Mouse (Mus musculus): Measurements from ENCODE around the gene Gpd2. TPM values are rescaled to one million over a fixed set of nuclear protein-coding genes. Genes with fewer than 3 reads are reported as not detected.

The Gpd2 gene
- total and polyA plus RNA-seq, 3 experiments, result 6.2 to 42.0 (median 33.3) TPM

DNA sequence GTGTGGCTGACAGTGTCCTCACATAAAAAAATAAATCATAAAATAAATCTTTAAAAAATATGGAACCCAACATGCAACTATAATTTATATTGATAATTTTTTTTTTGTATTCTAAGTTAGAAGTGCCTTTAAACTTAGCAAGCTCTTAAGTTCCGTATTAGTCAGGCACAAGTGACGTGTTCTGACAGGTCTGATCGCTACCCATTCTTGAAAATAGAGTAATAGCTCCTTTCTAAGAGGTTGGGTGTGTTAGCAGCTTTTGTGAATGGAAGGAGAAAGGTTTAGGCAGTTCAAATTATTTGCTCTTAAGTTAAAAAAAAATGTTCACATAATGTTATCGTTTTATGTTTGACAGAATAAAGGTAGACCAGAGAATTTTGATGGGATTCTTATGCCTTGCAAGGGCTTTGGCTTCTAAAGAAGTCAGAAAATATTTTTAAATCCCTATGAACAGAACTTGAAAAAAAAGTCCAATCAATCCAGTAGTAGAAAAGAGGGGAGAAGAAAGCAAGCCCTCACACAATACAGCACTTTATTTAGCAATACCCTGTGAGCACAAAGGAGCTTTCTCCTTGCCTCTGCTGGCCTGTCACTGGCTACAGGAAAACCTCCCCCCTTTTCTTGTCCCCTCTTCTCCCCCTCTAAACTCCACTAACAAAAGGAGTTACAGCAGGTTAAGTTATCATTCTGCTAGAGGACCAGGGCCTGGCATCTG lies 29.4 kb downstream of the Gpd2 start:
- no peak for TF ChIP-seq POLR2AphosphoS5 (IDR thresholded peaks at IDR 0.05; ENCODE audit: insufficient replicate concordance, low read depth, low read length)
- TF ChIP-seq GATA1 (IDR thresholded peaks at IDR 0.05; ENCODE audit: borderline replicate concordance, low read length), result no peak
- no peak for TF ChIP-seq CTCF (IDR thresholded peaks at IDR 0.05; ENCODE audit: low read depth, low read length)
- TF ChIP-seq TAL1 (conservative IDR thresholded peaks at IDR 0.05; ENCODE audit: low read depth, low read length), result no peak
- TF ChIP-seq GATA2 (IDR thresholded peaks at IDR 0.05; ENCODE audit: borderline replicate concordance, low read depth, low read length), result no peak
- ATAC-seq (ENCODE audit: extremely low read depth, insufficient number of reproducible peaks, low FRiP score, poor library complexity, severe bottlenecking), result no peak

DNA sequence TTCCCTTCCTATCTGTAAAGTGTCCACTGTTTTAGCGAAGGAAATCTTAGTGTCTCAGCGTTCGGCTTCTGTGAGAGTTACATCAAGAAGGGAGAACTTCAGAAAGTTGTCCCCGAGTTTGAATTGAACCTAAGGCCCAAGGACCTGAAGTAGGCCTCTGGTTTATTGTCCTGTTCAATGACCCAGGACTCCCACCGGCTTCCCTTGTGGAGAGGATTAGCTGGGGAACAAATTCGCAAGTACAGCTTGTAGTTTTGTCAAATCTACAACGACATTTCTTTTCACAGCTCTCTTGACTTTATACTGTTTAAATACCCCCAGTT lies 29.9 kb downstream of the Gpd2 start:
- TF ChIP-seq GATA1 (IDR thresholded peaks at IDR 0.05; ENCODE audit: borderline replicate concordance, low read length) (no peak), TAL1 (conservative IDR thresholded peaks at IDR 0.05; ENCODE audit: low read depth, low read length) (no peak), CTCF (IDR thresholded peaks at IDR 0.05; ENCODE audit: low read depth, low read length) (no peak), POLR2AphosphoS5 (IDR thresholded peaks at IDR 0.05; ENCODE audit: insufficient replicate concordance, low read depth, low read length) (no peak), GATA2 (IDR thresholded peaks at IDR 0.05; ENCODE audit: borderline replicate concordance, low read depth, low read length) (no peak)
- Histone ChIP-seq H3K4me1 (ENCODE audit: insufficient read depth, low read depth, low read length) (peaks cover 2% of the 10 kb centered on the region; the same call in 1 of the 2 replicates), H3K9me3 (replicated peaks) (no peaks in the 10 kb centered on the region), H3K27me3 (ENCODE audit: insufficient read depth, low read length) (no peaks in the 10 kb centered on the region), H3K4me3 (ENCODE audit: low read depth, low read length) (no peak overlapping the region), H3K36me3 (replicated peaks) (peaks cover 42% of the 10 kb centered on the region)
- ATAC-seq (ENCODE audit: extremely low read depth, insufficient number of reproducible peaks, low FRiP score, poor library complexity, severe bottlenecking) (no peak), DNase-seq (ENCODE audit: low spot score) (no peak)

More for the DNA sequence above, 29.4 kb downstream of the Gpd2 start:
- no peak for DNase-seq (ENCODE audit: low spot score)
- no peaks in the 10 kb centered on the region for H3K9me3 ChIP-seq (replicated peaks)
- no peaks in the 10 kb centered on the region for H3K27me3 ChIP-seq (ENCODE audit: insufficient read depth, low read length)
- H3K4me1 ChIP-seq (ENCODE audit: insufficient read depth, low read depth, low read length), result peaks cover 5% of the 10 kb centered on the region; the same call in 1 of the 2 replicates
- no peak overlapping the region for H3K4me3 ChIP-seq (ENCODE audit: low read depth, low read length)
- H3K36me3 ChIP-seq (replicated peaks), result peaks cover 40% of the 10 kb centered on the region

DNA sequence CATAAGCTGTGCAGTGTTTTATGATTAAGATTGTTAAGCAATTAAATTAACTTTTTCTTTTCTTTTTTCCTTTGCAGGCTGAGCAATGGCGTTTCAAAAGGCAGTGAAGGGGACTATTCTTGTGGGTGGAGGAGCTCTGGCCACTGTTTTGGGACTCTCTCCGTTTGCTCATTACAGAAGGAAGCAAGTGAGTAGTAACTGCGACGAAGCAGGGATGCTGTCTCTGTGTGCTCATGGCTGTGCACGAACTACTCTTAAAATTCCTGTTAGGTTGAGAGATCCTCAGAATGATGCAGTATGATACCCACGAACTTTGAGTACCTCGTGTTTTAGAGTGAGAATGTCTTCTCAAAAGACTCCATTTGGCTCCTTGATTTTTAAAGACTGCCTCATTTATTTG lies 30.5 kb downstream of the Gpd2 start:
- Histone ChIP-seq H3K4me3 (ENCODE audit: low read depth, low read length) (no peak overlapping the region), H3K4me1 (ENCODE audit: insufficient read depth, low read depth, low read length) (peaks cover 2% of the 10 kb centered on the region; the same call in 1 of the 2 replicates), H3K27me3 (ENCODE audit: insufficient read depth, low read length) (no peaks in the 10 kb centered on the region), H3K9me3 (replicated peaks) (no peaks in the 10 kb centered on the region), H3K36me3 (replicated peaks) (peaks cover 43% of the 10 kb centered on the region)
- TF ChIP-seq POLR2AphosphoS5 (IDR thresholded peaks at IDR 0.05; ENCODE audit: insufficient replicate concordance, low read depth, low read length) (no peak), GATA2 (IDR thresholded peaks at IDR 0.05; ENCODE audit: borderline replicate concordance, low read depth, low read length) (no peak), TAL1 (conservative IDR thresholded peaks at IDR 0.05; ENCODE audit: low read depth, low read length) (no peak)
- ATAC-seq (ENCODE audit: extremely low read depth, insufficient number of reproducible peaks, low FRiP score, poor library complexity, severe bottlenecking) (no peak), DNase-seq (ENCODE audit: low spot score) (no peak)

DNA sequence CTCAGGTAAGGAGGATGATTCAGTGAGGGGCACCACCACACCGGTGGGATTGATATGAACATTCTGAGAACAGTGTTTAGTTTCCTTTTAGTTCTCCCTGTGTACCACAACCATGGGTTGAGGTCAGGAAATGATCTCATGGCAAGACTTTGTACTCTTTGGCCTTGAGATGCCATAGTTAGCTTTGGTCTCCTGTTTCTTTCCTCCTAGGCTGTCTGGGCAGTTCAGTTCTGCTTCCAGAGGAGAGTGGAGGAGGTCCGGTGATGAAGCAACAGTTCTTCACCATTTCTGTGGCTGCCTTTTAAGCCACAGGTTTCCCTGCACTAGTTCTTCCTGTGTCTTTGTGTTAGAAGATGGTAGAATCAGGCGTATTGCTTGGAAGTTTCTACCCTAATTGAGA lies 31.4 kb downstream of the Gpd2 start:
- DNase-seq (ENCODE audit: low spot score) (no peak), ATAC-seq (ENCODE audit: extremely low read depth, insufficient number of reproducible peaks, low FRiP score, poor library complexity, severe bottlenecking) (no peak)

DNA sequence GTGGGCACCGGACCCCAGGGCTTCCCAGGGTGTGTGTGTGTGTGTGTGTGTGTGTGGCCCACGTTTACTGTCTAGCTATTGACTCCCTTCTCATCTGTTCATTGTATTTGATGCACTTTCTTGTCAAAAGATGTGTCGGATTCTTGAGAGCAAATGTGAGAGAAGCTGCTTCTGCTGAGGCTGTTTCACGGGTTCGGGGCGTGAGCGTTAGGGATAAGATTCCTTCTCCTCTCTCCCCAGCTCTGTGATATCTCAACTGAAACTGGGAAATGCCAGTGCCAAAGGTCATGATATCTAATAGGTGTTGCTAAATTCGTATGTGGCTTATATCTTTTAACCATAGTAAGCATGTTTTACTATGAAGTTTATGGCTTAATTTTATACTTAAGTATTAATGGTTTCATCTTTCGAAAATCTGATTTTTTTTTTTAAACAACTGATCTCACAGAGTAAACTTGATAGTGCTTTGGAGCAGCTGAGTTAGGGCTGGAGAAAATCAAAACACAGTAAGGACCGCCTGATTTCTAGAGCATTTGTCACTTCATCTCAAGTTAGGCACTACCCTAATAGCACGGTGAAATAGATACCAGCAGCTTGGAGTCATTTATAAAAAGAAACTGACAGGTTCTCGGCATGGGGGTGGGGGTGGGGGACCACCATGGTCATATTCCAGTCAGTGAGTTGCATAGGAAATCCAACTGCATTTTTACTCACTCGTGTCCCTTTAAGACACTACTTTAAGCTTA lies 32.4 kb downstream of the Gpd2 start:
- Histone ChIP-seq H3K36me3 (replicated peaks) (peaks cover 46% of the 10 kb centered on the region), H3K4me1 (ENCODE audit: insufficient read depth, low read depth, low read length) (no peaks in the 10 kb centered on the region; the same call in 1 of the 2 replicates), H3K27me3 (ENCODE audit: insufficient read depth, low read length) (no peaks in the 10 kb centered on the region), H3K4me3 (ENCODE audit: low read depth, low read length) (no peak overlapping the region), H3K9me3 (replicated peaks) (no peaks in the 10 kb centered on the region)
- DNase-seq (ENCODE audit: low spot score) (no peak), ATAC-seq (ENCODE audit: extremely low read depth, insufficient number of reproducible peaks, low FRiP score, poor library complexity, severe bottlenecking) (no peak)
- no peak for TF ChIP-seq POLR2AphosphoS5 (IDR thresholded peaks at IDR 0.05; ENCODE audit: insufficient replicate concordance, low read depth, low read length)
- TF ChIP-seq GATA1 (IDR thresholded peaks at IDR 0.05; ENCODE audit: borderline replicate concordance, low read length), result no peak
- TF ChIP-seq CTCF (IDR thresholded peaks at IDR 0.05; ENCODE audit: low read depth, low read length), result no peak
- no peak for TF ChIP-seq GATA2 (IDR thresholded peaks at IDR 0.05; ENCODE audit: borderline replicate concordance, low read depth, low read length)
- TF ChIP-seq TAL1 (conservative IDR thresholded peaks at IDR 0.05; ENCODE audit: low read depth, low read length), result no peak

More for the DNA sequence above, 31.4 kb downstream of the Gpd2 start:
- TF ChIP-seq GATA1 (IDR thresholded peaks at IDR 0.05; ENCODE audit: borderline replicate concordance, low read length), result no peak
- TF ChIP-seq TAL1 (conservative IDR thresholded peaks at IDR 0.05; ENCODE audit: low read depth, low read length), result no peak
- no peak for TF ChIP-seq CTCF (IDR thresholded peaks at IDR 0.05; ENCODE audit: low read depth, low read length)
- no peak for TF ChIP-seq GATA2 (IDR thresholded peaks at IDR 0.05; ENCODE audit: borderline replicate concordance, low read depth, low read length)
- TF ChIP-seq POLR2AphosphoS5 (IDR thresholded peaks at IDR 0.05; ENCODE audit: insufficient replicate concordance, low read depth, low read length), result no peak
- no peaks in the 10 kb centered on the region for H3K27me3 ChIP-seq (ENCODE audit: insufficient read depth, low read length)
- no peak overlapping the region for H3K4me3 ChIP-seq (ENCODE audit: low read depth, low read length)
- peaks cover 45% of the 10 kb centered on the region for H3K36me3 ChIP-seq (replicated peaks)
- H3K9me3 ChIP-seq (replicated peaks), result no peaks in the 10 kb centered on the region
- no peaks in the 10 kb centered on the region; the same call in 1 of the 2 replicates for H3K4me1 ChIP-seq (ENCODE audit: insufficient read depth, low read depth, low read length)

DNA sequence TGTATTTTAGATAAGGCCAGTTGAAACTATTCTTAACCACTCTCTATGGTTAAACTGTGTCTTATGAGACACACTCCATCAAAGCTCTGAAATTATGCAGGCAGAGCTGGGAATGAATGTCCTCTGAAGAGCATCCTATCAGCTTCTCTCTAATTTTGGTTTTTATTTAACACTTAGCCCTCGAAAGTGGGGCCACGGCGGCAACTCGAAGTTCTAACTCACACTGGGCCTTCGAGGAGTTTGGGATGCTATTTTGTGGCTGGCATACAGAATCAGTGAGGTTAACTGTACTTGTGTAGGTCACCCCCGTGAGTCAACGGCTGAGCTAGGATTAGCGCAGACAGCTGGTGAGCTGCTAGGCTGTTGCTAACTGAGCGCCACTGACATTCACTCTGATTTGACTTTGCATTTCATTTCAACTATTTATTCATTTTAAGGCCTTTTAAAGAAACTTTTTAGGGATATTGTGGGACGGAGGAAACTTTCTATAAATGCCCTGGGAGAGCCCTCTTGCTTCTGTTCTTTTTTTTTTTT lies 42.8 kb downstream of the Gpd2 start:
- no peak for ATAC-seq (ENCODE audit: extremely low read depth, insufficient number of reproducible peaks, low FRiP score, poor library complexity, severe bottlenecking)
- DNase-seq (ENCODE audit: low spot score), result no peak
- Histone ChIP-seq H3K36me3 (replicated peaks) (peaks cover 41% of the 10 kb centered on the region), H3K27me3 (ENCODE audit: insufficient read depth, low read length) (no peaks in the 10 kb centered on the region), H3K4me3 (ENCODE audit: low read depth, low read length) (no peak overlapping the region), H3K4me1 (ENCODE audit: insufficient read depth, low read depth, low read length) (peaks cover 15% of the 10 kb centered on the region), H3K9me3 (replicated peaks) (no peaks in the 10 kb centered on the region)
- TF ChIP-seq GATA1 (IDR thresholded peaks at IDR 0.05; ENCODE audit: borderline replicate concordance, low read length) (no peak), TAL1 (conservative IDR thresholded peaks at IDR 0.05; ENCODE audit: low read depth, low read length) (no peak), GATA2 (IDR thresholded peaks at IDR 0.05; ENCODE audit: borderline replicate concordance, low read depth, low read length) (no peak), POLR2AphosphoS5 (IDR thresholded peaks at IDR 0.05; ENCODE audit: insufficient replicate concordance, low read depth, low read length) (no peak), CTCF (IDR thresholded peaks at IDR 0.05; ENCODE audit: low read depth, low read length) (no peak)

Data from G1E (cell line).